Mouse (Mus musculus) liver, adult 2 months (tissue): Measurements from ENCODE around the gene Gpx5. TPM values are rescaled to one million over a fixed set of nuclear protein-coding genes. Genes with fewer than 3 reads are reported as not detected.

ENCODE experiments used
- DNase-seq: peaks from one replicate; pipeline ENCODE4 v3.0.0-alpha.2; 2011; ENCODE audit warnings: low read depth, low spot score; ENCODE audit errors: extremely low read depth
- H3K27ac ChIP-seq: fragments of 200-500 bp; replicated peaks from 2 replicates; pipeline ENCODE4 v1.5.1; 2012; ENCODE audit warnings: low read depth, mild to moderate bottlenecking, control low read depth, inconsistent platforms, low read length; ENCODE audit not compliant: insufficient read depth
- H3K27me3 ChIP-seq: fragments of 200-500 bp; 2 replicates; pipeline ENCODE4 v1.6.1; 2012; ENCODE audit warnings: mild to moderate bottlenecking, moderate library complexity, low read length, inconsistent platforms; ENCODE audit not compliant: control insufficient read depth, insufficient read depth
- H3K36me3 ChIP-seq: fragments of 200-500 bp; 2 replicates; pipeline ENCODE4 v1.6.1; 2012; ENCODE audit warnings: low read length, inconsistent platforms; ENCODE audit not compliant: control insufficient read depth, insufficient read depth
- H3K4me1 ChIP-seq: fragments of 200-500 bp; 2 replicates; pipeline ENCODE4 v1.6.1; 2011; ENCODE audit warnings: low read length; ENCODE audit not compliant: control insufficient read depth, insufficient read depth
- H3K4me3 ChIP-seq: fragments of 200-500 bp; 2 replicates; pipeline ENCODE4 v1.5.1; 2011; ENCODE audit warnings: low read depth, mild to moderate bottlenecking, control low read depth, low read length, moderate library complexity; ENCODE audit not compliant: insufficient read depth
- H3K79me2 ChIP-seq: fragments of 200-500 bp; 2 replicates; pipeline ENCODE4 v1.6.1; 2012; ENCODE audit warnings: inconsistent platforms, mild to moderate bottlenecking, low read length, moderate library complexity; ENCODE audit not compliant: control insufficient read depth, insufficient read depth
- H3K9ac ChIP-seq: fragments of 200-500 bp; 2 replicates; pipeline ENCODE4 v1.6.1; 2012; ENCODE audit warnings: low read depth, mild to moderate bottlenecking, control low read depth, inconsistent platforms, low read length
- CTCF ChIP-seq: fragments of 200-500 bp; IDR thresholded peaks from 2 replicates; pipeline ENCODE4 v1.5.1; 2011; ENCODE audit warnings: low read depth, low read length, control low read depth
- POLR2A ChIP-seq: fragments of 200-500 bp; IDR thresholded peaks from 2 replicates; pipeline ENCODE4 v1.6.1; 2011; ENCODE audit warnings: low read length, control low read depth; ENCODE audit not compliant: insufficient read depth; ENCODE audit errors: extremely low read depth
- WGBS: fragments of 180-500 bp; shearing (Covaris S2); methylation state at CpG from one replicate; pipeline ENCODE4 v1.1.7; 2018; 5-methylcytosine and 5-hydroxymethylcytosine counted together
- polyA plus RNA-seq: library from polyadenylated mRNA; depleted of rRNA; stranded (reverse); fragments of >200 nt; gene quantifications from 2 replicates; pipeline ENCODE4 v1.2.3, GENCODE M21; 2012
- total RNA-seq: library from RNA; depleted of rRNA; stranded (reverse); fragments of >200 nt; gene quantifications from 2 replicates; pipeline ENCODE4 v1.2.3, GENCODE M21; 2014

The Gpx5 gene
- total and polyA plus RNA-seq, 2 experiments: not detected

DNA sequence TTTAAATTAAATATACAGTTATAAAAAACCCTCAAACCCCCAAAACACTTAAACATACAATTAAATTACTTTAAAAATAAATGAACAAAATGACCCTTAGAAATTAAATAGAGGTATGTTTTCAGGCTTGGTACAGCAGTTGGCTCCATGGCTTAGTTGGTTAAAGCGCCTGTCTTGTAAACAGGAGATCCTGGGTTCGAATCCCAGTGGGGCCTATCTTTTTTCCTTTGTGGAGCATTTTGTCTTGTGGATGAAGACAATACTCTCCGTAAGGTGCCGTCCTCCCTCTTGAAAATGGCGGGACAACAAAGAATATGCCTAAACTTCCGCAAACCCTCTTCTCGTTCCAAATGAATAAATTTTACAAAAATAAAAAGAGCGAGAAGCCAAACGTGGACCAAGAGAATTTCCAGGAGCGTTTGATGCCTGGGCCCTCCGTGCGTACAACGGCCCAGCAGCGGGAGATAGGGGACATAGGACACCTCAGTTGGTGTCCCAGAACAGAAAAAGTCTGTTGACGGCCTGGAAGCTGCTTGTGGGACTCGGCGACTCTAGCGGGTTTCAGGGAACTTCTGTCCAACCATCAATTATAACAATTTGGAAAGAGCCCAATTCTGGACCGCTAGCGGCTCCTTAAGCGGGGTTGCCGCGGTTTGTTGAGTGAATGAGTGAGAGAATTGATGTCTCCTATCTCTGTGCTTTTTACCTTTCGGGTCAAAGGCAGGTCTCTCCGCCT is 16.5 kb downstream of the Gpx5 start:
- Histone ChIP-seq H3K9ac (no peak overlapping the region), H3K79me2 (no peaks in the 10 kb centered on the region; the same call in 1 of the 2 replicates), H3K4me3 (no peak overlapping the region), H3K27ac (no peak overlapping the region), H3K4me1 (no peaks in the 10 kb centered on the region), H3K27me3 (no peaks in the 10 kb centered on the region), H3K36me3 (peaks cover 3% of the 10 kb centered on the region; the same call in 1 of the 2 replicates)
- 52% methylated on average over 25 of the region's 25 CpGs for WGBS
- DNase-seq: no peak
- no peak for TF ChIP-seq POLR2A
- TF ChIP-seq CTCF: no peak

GRCm38 (mm10) chr13:21275021-21275814 is 17.3 kb downstream of the Gpx5 start:
- H3K9ac ChIP-seq: no peak overlapping the region
- H3K36me3 ChIP-seq: peaks cover 4% of the 10 kb centered on the region; the same call in 1 of the 2 replicates
- H3K27me3 ChIP-seq: no peaks in the 10 kb centered on the region
- H3K4me1 ChIP-seq: no peaks in the 10 kb centered on the region
- TF ChIP-seq CTCF (no peak), POLR2A (no peak)
- no peaks in the 10 kb centered on the region; the same call in 1 of the 2 replicates for H3K79me2 ChIP-seq
- no peak overlapping the region for H3K4me3 ChIP-seq
- no peak for DNase-seq
- H3K27ac ChIP-seq: no peak overlapping the region
- 60% methylated on average over 29 of the region's 29 CpGs for WGBS

- no peak for DNase-seq
- H3K79me2 ChIP-seq: peaks cover 3% of the 10 kb centered on the region; the same call in 1 of the 2 replicates
- no peak overlapping the region for H3K9ac ChIP-seq
- no peaks in the 10 kb centered on the region for H3K27me3 ChIP-seq
- 25% methylated on average over 1 of the region's 1 CpGs for WGBS
- H3K4me3 ChIP-seq: no peak overlapping the region
- H3K36me3 ChIP-seq: 0 out of 2 replicates have a peak, but pooled peaks cover 1% of the 10 kb centered on the region
- no peaks in the 10 kb centered on the region; the same call in 1 of the 2 replicates for H3K4me1 ChIP-seq
- TF ChIP-seq POLR2A (no peak), CTCF (no peak)
- no peak overlapping the region for H3K27ac ChIP-seq
Observed at GRCm38 (mm10) chr13:21268262-21268661, 24.3 kb downstream of the Gpx5 start.

DNA sequence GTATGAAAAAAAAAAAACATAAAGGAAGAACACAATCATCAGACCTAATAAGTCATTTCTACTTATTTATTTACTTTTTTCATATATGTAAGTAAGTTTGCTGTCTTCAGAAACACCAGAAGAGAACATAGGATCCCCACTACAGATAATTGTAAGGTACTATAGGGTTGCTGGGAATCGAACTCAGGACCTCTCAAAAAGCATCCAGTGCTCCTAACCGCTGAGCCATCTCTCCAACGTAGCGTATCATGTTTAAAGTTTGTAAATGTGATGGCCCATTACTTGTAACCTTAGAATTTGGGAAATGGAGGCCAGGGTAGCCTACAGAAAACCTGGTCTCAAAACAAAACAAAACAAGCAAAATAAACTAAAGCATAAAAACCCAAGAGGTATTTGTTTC is 25.0 kb downstream of the Gpx5 start:
- H3K4me1 ChIP-seq: peaks cover 3% of the 10 kb centered on the region; the same call in 1 of the 2 replicates
- 0 out of 2 replicates have a peak, but pooled peaks cover 1% of the 10 kb centered on the region for H3K36me3 ChIP-seq
- 73% methylated on average over 4 of the region's 4 CpGs for WGBS
- TF ChIP-seq POLR2A (no peak), CTCF (no peak)
- H3K9ac ChIP-seq: no peak overlapping the region
- no peak for DNase-seq
- no peak overlapping the region for H3K4me3 ChIP-seq
- H3K79me2 ChIP-seq: peaks cover 3% of the 10 kb centered on the region; the same call in 1 of the 2 replicates
- no peak overlapping the region for H3K27ac ChIP-seq
- no peaks in the 10 kb centered on the region for H3K27me3 ChIP-seq

DNA sequence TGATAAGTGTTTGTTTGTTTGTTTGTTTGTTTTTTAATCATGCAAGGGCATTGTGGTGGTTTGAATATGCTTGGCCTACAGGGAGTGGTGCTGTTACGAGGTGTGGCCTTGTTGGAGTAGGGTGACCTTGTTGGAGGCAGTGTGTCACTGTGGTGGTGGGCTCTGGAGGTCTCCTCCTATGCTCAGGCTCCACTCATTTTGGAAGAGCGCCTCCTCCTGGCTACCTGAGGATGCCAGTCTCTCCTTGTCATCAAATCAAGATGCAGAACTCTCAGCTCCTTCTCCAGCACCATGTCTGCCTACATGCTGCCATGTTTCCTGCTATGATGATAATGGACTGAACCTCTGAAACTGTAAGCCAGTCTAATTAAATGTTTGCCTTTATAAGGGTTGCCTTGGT is 26.8 kb downstream of the Gpx5 start:
- no peak for TF ChIP-seq POLR2A
- TF ChIP-seq CTCF: no peak
- Histone ChIP-seq H3K79me2 (peaks cover 3% of the 10 kb centered on the region; the same call in 1 of the 2 replicates), H3K9ac (no peak overlapping the region), H3K4me1 (peaks cover 3% of the 10 kb centered on the region; the same call in 1 of the 2 replicates), H3K27me3 (no peaks in the 10 kb centered on the region), H3K27ac (no peak overlapping the region), H3K4me3 (no peak overlapping the region), H3K36me3 (0 out of 2 replicates have a peak, but pooled peaks cover 1% of the 10 kb centered on the region)
- DNase-seq: no peak
- 65% methylated on average over 2 of the region's 2 CpGs for WGBS
